Mouse (Mus musculus) 416B (cell line): Measurements from ENCODE around the gene Trim14.

Experiments used
- DNase-seq: peaks from one replicate; pipeline ENCODE4 v3.0.0; 2011; ENCODE audit warnings: low read depth

The Trim14 gene

DNA sequence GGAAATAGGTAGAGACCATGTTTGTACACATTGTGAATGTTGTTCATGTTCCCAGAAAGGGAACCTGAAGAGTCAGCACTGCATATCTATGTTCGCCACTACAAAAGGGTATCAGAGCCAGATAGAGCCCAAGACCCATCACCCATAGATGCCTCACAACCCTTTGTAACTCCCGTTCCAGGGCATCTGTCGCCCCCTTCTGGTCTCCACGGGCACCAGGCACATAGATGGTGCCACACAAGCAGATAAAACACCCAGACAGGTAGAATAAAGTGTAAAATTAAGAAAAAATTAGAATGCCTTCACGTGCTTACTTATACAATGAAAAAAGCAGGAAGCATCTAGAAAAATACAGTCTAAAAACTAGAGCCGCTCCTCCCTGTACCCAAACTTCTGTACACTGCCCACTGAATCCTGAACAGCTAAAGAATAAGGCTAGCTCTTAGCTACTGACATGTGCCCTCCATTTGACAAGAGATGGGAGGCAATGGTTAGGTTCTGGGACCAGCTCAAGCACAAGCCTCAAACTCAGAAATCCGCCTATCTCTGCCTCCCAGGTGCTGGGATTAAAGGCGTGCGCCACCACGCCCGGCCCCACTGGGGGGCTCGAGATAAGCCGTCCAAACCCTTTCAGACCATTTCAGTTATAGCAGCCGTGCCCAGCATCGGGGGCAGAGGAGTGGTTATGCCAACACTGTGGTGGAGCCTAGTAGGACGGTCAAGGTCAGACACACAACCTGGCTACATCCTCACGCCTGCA lies 9.0 kb downstream of the Trim14 start:
- peak; percentile 58 for DNase-seq

GRCm38 (mm10) chr4:46526226-46526625 lies 9.7 kb downstream of the Trim14 start:
- DNase-seq = no peak

DNA sequence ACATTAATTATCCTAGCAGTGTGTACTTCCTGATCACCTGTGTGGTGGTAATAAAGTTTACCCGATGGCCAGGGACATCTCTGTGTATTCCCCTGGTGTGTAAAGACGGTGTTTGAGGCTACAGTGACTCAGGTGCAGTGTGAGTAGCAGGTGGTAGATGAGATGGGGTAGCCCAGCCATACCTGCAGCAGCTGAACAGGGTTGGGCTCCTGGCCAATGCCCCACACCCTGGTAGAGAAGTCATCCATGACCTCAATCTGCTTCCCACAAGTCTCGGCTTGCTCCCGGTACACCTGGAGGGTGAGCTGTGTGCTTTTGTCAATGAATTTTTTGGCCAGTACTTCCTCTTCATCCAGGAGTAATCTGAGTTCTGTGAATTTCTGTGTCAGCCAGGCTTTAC lies 12.6 kb downstream of the Trim14 start:
- no peak for DNase-seq

- DNase-seq = no peak
These were observed 14.5 kb downstream of the Trim14 start for GRCm38 (mm10) chr4:46521457-46521856.

- no peak for DNase-seq
These were observed 15.4 kb downstream of the Trim14 start for GRCm38 (mm10) chr4:46520491-46520890.

DNA sequence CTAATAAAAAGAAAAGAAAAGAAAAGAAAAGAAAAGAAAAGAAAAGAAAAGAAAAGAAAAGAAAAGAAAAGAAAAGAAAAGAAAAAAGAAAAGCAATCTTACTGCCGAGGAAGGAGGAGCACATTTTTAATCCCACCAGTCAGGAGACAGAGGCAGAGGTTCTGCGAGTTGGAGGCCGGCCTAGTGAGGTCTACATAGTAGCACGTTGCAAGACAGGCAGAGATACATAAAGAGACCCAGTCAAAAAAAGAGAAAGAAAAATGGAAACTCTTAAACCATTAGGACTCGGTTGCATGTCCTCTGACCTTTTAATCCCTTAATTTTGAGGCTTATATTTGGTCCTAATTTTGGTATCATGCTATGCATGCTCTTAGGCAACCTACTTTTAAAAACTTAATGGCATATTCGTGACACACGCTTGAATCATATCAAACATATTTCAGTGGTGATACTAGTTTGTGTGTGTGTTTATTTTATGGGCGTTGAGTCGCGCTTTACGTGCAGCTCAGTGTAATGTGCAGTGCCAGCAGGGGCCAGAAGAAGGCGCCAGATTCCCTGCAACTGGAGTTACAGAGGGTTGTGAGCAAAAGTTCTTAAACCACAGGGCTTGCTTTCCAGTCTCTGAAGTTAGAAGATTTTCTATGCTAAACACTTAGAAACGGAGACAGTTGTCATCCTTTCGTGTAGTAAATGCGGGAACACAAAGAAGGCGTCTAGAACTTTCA lies 28.0 kb downstream of the Trim14 start:
- peak; percentile 64 for DNase-seq

GRCm38 (mm10) chr4:46506801-46507610 lies 28.9 kb downstream of the Trim14 start:
- no peak for DNase-seq

- no peak for DNase-seq
These were observed 30.4 kb downstream of the Trim14 start for GRCm38 (mm10) chr4:46505361-46506057.

- no peak for DNase-seq
These were observed 32.1 kb downstream of the Trim14 start for GRCm38 (mm10) chr4:46503881-46504280.

GRCm38 (mm10) chr4:46502606-46503502 lies 33.1 kb downstream of the Trim14 start:
- DNase-seq = no peak

DNA sequence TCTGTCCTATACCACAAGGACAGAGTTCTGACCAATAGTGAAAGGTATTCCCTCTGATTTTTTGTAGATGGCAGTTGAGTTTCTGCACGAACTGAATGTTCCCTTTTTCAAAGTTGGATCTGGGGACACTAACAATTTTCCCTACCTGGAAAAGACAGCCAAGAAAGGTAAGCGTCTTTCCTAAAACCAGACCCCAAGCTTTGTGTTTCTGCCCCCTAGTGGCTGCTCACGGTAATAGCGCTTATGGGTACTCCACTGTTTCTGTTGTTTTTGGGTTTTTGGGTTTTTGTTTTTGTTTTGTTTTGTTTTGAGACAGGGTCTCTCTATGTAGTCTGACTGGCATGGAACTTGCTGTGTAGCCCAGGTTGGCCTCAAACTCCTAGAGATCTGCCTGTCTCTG lies 37.0 kb downstream of the Trim14 start:
- peak; percentile 36 for DNase-seq

DNA sequence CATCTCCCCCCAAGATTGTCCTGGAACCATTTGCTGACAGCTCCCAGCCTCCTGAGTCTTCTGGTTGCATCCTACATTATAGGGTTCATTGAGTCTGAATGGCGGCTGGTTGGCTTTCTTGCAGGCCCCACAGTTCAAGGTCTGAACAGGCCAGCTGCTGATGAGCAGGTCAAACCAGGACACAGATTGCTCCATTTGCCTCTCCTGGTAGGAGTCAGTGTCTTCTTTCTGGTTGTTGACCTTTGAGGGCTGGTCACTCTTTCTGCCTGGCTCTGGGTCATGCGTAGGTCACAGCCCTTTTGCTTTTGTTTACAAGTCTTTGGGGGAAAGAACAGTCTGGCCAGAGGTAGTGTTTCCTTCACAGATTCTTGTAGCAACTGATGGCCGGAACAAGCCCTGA lies 37.4 kb downstream of the Trim14 start:
- DNase-seq = no peak

GRCm38 (mm10) chr4:46497286-46497892 lies 38.6 kb downstream of the Trim14 start:
- peak; percentile 74 for DNase-seq

DNA sequence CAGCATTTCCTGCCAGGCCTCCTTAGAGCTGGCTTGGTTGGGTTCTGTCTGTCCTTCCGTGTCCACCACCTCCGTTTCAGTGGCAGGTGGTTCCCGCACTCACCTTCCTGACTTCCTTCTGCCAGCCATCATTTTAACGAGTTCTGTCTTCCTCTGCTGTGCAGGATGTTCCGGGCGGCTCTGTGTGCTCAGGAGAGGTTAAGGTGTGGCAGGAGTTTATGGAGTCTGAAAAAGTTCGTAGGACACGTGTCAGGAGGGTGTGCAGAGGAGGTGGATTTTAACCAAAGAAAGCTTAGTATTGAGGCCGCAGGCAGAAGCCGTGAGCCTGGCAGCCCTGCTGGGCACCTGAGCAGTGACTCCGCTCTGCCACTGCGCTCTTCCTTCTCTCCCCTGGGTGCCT lies 40.4 kb downstream of the Trim14 start:
- no peak for DNase-seq

GRCm38 (mm10) chr4:46493071-46493470 lies 42.9 kb downstream of the Trim14 start:
- no peak for DNase-seq

- peak; percentile 96 for DNase-seq
These were observed 46.7 kb downstream of the Trim14 start, which contains the start of gene Nans for GRCm38 (mm10) chr4:46489028-46489925. TSS of gene Nans (plus strand) at chr4:46489248.

DNA sequence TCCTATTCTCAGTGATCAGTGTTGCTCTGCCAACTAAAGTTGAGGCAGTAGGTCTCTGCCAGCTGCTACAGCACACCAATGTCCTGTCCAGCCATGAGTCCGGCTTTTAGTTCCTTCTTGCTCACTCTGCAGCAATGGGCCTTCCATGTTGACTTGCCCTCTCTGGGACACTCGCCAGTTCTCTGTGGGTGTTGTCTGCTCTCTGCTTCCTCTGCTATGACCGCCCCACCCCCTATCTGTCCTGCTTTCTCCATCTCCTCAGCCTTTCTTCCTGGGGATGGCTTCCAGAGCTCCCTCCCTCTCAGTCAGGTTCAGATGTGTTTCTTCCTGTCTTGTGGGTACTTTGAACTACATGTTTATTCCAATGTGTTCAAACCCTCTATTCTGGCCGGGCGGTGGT lies 48.6 kb downstream of the Trim14 start:
- no peak for DNase-seq

- peak; percentile 91 for DNase-seq
These were observed 50.1 kb downstream of the Trim14 start for GRCm38 (mm10) chr4:46485696-46486417.

- no peak for DNase-seq
These were observed 56.9 kb downstream of the Trim14 start for GRCm38 (mm10) chr4:46479081-46479480.
